Mouse (Mus musculus) liver, embryonic 11.5 days (tissue): ENCODE data around the gene Cpne1. TPM values are rescaled to one million over a fixed set of nuclear protein-coding genes. Genes with fewer than 3 reads are reported as not detected.

Experiments
- ATAC-seq: fragments of 200-750 bp; cut with Nextera tagmentation; replicated peaks from 2 replicates; pipeline ENCODE4 v1.8.0; 2017; ENCODE audit warnings: moderate number of reproducible peaks, mild to moderate bottlenecking, moderate TSS enrichment, moderate library complexity; ENCODE audit not compliant: low FRiP score
- DNase-seq: peaks from one replicate; pipeline ENCODE4 v3.0.0-alpha.2; 2017; ENCODE audit warnings: low spot score
- H3K27ac ChIP-seq: fragments of 300-500 bp; sonication (generic); 2 replicates; pipeline ENCODE4 v1.5.1; 2014; ENCODE audit warnings: mild to moderate bottlenecking, low read depth, low read length, control low read depth
- H3K27me3 ChIP-seq: fragments of 300-500 bp; sonication (generic); replicated peaks from 2 replicates; pipeline ENCODE4 v1.6.1; 2014; ENCODE audit warnings: low read length, mixed read lengths; ENCODE audit not compliant: control insufficient read depth, insufficient read depth
- H3K36me3 ChIP-seq: fragments of 300-500 bp; sonication (generic); 2 replicates; pipeline ENCODE4 v1.6.1; 2014; ENCODE audit warnings: mild to moderate bottlenecking, low read length, moderate library complexity, mixed read lengths; ENCODE audit not compliant: control insufficient read depth, insufficient read depth
- H3K4me1 ChIP-seq: fragments of 300-500 bp; sonication (generic); replicated peaks from 2 replicates; pipeline ENCODE4 v1.6.1; 2014; ENCODE audit warnings: low read length, mixed read lengths; ENCODE audit not compliant: control insufficient read depth, insufficient read depth
- H3K4me2 ChIP-seq: fragments of 300-500 bp; sonication (generic); 2 replicates; pipeline ENCODE4 v1.6.1; 2014; ENCODE audit warnings: mild to moderate bottlenecking, control low read depth, moderate library complexity
- H3K4me3 ChIP-seq: fragments of 300-500 bp; sonication (generic); 2 replicates; pipeline ENCODE4 v1.5.1; 2014; ENCODE audit warnings: low read depth, low read length, control low read depth
- H3K9ac ChIP-seq: fragments of 300-500 bp; sonication (generic); 2 replicates; pipeline ENCODE4 v1.6.1; 2014; ENCODE audit warnings: low read depth, low read length, control low read depth
- H3K9me3 ChIP-seq: fragments of 300-500 bp; sonication (generic); 2 replicates; pipeline ENCODE4 v1.6.1; 2016; ENCODE audit warnings: low read length, inconsistent platforms, mixed read lengths; ENCODE audit not compliant: control insufficient read depth
- WGBS: fragments of 180-500 bp; shearing (Covaris S2); extraction: QIAGEN DNeasy Blood & Tissue Kit; methylation state at CpG from one replicate; pipeline ENCODE4 v1.1.7; 2014; 5-methylcytosine and 5-hydroxymethylcytosine counted together
- polyA plus RNA-seq: library from polyadenylated mRNA; unstranded; fragments of >200 nt; fragmentation: Nextera tagmentation; extraction: Ambion mirVana; gene quantifications from 2 replicates; pipeline ENCODE4 v1.2.1, GENCODE M21; 2014

The Cpne1 gene
- polyA plus RNA-seq: 55.8 and 62.5 TPM in 2 replicates

DNA sequence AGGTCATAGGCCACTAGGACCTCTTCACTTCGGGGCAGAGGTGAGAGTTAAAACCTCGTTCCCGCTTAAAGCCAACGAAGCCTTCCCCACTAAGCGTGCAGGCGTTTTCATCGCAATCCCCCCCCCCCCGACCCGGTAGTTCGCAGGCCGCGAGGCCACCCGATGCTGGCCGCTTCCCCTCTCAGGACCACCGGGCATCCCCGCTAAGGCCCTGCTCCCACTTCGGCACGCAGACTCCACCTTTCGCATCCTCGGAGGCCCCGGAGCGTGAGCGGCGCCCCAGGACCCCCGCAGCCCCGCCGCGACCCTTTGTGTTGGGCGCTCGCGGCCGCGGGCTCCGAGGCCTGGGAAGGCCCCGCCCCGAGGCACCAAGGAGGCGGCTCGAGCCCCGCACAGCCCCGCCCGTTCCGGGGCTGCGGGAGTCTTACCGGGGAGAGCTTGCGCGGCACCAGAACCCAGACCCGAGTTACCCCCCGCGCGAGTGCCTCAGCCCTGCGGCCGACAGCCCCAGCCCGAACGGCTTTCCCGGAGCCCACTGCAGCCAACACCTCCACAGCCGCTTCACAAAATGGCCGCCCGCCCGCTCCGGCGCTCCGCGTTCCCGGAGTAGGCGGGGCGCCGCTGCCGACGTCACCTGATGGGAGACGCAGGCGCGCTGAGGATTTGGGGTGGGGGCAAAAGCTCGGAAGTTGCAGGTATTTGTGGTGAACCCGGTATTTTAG lies at the start of gene Cpne1, which contains the start of gene Rbm12:
TSS of gene Cpne1 (minus strand) at position 608 of the 722 bp plus-strand sequence.
TSS of gene Rbm12 (minus strand) at position 621 of the 722 bp plus-strand sequence.
- Histone ChIP-seq H3K9me3 (no peaks in the 10 kb centered on the region), H3K27ac (peak within 1 kb of the TSS; percentile 87), H3K4me1 (peaks cover 15% of the 10 kb centered on the region), H3K36me3 (no peaks in the 10 kb centered on the region), H3K4me3 (peak within 1 kb of the TSS; percentile 88), H3K27me3 (no peaks in the 10 kb centered on the region), H3K9ac (peak within 1 kb of the TSS; percentile 86), H3K4me2 (peak within 1 kb of the TSS; percentile 86)
- ATAC-seq: peak; percentile 90
- peak; percentile 96 for DNase-seq
- under 1% methylated on average over 74 of the region's 74 CpGs for WGBS

DNA sequence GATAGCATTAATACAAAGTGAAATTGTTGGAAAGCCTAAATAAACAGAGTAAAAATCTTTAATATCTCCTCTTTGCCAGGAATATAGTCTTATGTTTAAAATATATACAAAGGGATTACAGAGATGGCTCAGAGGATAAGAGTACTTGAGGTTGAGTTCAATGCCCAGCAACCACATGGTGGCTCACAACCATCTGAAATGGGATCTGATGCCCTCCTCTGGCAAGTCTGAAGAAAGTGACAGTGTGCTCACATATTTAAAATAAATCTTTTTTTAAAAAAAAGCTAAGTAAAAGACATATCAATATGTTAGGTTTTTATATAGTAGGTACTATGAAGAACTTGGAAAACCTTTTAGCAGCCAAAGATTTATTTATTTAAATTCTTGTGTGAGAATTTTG lies 39.8 kb upstream of the Cpne1 start:
- no peak for ATAC-seq
- H3K36me3 ChIP-seq: peaks cover 33% of the 10 kb centered on the region

DNA sequence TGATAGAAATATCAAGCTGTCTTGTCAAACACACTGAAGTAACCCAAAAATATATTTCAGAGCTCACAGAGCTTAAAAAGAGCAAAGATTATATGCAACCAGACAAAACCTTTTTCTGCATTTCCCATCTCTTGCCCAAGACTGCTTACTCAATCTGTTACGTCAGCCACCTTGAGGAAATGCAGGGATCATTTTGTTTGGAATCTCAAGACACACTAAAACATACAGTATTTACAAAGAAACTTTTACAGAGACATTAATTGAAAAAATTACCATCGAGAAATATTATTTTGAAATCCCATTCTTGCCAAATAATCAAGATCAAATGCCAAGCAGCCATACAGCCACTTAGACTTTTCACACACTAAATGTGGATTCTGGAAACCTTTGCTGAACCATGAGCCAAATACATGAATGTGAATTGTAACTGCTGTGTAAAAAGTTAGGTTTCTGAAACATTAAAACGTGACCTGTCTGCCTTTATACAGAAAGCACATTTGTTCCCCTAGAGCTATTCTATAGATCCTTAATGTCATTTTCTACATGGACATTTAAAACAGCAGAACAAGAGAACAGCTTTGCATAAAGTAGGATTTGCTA lies 35.7 kb upstream of the Cpne1 start:
- no peak for ATAC-seq
- Histone ChIP-seq H3K4me1 (peaks cover 8% of the 10 kb centered on the region; the same call in 1 of the 2 replicates), H3K27me3 (no peaks in the 10 kb centered on the region), H3K4me2 (no peak overlapping the region), H3K9me3 (no peaks in the 10 kb centered on the region), H3K9ac (no peak overlapping the region), H3K4me3 (no peak overlapping the region), H3K27ac (no peak overlapping the region), H3K36me3 (peaks cover 26% of the 10 kb centered on the region)
- WGBS: 85% methylated on average over 3 of the region's 3 CpGs
- no peak for DNase-seq

More for the DNA sequence above, 39.8 kb upstream of the Cpne1 start:
- Histone ChIP-seq H3K9ac (no peak overlapping the region), H3K27me3 (no peaks in the 10 kb centered on the region), H3K27ac (no peak overlapping the region), H3K4me3 (no peak overlapping the region), H3K4me2 (no peak overlapping the region), H3K9me3 (no peaks in the 10 kb centered on the region), H3K4me1 (no peaks in the 10 kb centered on the region)
- DNase-seq: no peak

DNA sequence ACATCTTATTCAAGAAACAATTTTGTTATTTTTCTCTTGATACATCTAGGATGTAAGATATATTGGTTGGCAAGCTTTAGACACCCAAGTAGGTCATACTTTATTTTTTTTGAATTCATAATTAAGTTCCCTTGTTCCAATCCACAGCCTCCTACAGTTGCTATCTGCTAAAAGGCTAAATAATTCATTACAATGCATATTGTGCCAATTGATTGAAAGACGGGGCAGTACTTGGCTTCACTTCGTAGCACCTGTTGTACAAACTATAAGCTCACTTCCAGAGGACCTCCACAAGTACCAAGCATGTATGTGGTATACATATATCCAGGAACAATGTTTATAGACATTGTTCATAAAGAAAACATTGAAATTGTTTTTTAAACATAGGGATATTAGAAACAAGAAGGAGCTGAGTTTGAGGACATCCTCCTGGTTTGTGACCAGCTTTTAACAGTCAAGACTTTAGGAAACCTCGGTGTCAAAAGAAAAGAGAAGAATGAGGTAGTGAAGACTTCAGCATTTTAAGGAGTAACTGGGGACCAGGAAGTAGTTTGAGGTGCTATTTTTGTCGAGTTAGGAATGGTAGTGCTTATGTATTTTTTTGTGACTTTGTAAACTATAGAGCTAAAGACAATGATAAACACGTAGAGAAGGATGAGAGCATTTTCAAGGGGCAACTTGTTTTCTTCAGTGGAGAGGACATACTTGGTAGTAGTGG lies 34.7 kb upstream of the Cpne1 start:
- Histone ChIP-seq H3K36me3 (peaks cover 30% of the 10 kb centered on the region), H3K4me1 (peaks cover 8% of the 10 kb centered on the region; the same call in 1 of the 2 replicates), H3K27ac (no peak overlapping the region), H3K27me3 (no peaks in the 10 kb centered on the region), H3K9ac (no peak overlapping the region), H3K4me3 (no peak overlapping the region), H3K4me2 (no peak overlapping the region), H3K9me3 (no peaks in the 10 kb centered on the region)
- DNase-seq (no peak), ATAC-seq (no peak)
- 66% methylated on average over 5 of the region's 5 CpGs for WGBS

DNA sequence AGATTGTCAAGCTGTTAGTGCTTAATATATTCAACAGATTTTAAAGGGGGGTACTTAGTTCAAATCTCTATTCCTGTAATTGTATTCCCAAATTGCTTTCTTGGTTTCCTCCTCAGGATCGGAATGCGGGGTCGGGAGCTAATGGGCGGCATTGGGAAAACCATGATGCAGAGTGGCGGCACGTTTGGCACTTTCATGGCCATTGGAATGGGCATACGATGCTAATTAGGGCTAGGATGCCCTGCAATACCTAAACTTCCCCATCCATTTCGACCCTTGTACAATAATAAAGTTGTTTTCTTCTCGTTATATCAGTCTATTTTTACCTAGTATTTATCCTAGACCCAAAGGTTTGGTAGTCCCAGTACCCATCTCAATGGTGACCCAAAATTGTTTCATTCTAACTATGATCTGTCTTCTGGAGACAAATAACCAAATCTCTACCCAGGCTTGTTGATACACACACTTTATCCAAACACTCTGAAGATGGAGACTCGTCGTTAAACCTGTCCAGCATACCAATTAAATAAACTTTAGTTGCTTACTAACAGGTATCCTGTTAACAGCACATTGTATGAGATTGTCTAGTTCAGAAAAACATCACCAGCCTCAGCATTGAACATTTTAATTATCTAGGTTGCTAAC lies 33.8 kb upstream of the Cpne1 start:
- peak overlapping the region; percentile 79 for H3K4me2 ChIP-seq
- H3K27ac ChIP-seq: no peak overlapping the region
- peaks cover 8% of the 10 kb centered on the region; the same call in 1 of the 2 replicates for H3K4me1 ChIP-seq
- no peaks in the 10 kb centered on the region for H3K9me3 ChIP-seq
- peaks cover 27% of the 10 kb centered on the region for H3K36me3 ChIP-seq
- DNase-seq (no peak), ATAC-seq (no peak)
- 58% methylated on average over 11 of the region's 11 CpGs for WGBS
- no peak overlapping the region for H3K9ac ChIP-seq
- H3K27me3 ChIP-seq: no peaks in the 10 kb centered on the region
- peak overlapping the region; percentile 89 for H3K4me3 ChIP-seq

DNA sequence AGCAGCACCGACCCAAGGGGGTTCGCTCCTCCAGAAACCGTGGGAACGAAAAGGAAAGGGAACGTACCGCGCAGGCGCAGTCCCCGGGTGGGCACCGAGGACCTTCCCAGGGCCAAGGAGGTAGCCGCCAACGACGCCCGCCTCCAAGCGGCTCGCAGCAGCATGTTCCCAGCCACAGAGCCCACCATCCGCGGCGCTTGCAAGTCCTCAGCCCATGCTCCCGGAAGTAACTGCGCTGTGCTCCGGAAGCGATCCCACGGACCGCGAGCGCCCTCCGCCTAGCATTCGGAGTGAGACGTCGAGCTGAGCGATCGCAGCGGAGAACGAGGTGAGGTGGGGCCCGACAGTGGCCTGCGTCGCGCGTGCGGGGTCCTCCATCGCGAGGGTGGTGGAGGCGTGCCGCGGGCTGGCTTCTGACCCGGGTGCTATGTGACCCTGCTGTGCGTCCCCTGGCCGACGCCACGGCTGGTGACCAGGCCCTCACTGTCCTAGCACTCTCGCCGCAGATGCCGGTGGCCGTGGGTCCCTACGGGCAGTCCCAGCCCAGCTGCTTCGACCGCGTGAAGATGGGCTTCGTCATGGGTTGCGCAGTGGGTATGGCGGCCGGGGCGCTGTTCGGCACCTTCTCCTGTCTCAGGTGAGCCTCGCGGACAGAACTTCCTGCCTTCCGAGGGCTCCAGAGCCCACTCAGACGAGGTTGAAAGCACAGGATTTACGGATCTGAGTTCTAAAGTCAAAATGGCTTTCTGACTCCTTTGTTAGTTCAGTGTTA lies 32.4 kb upstream of the Cpne1 start, which contains the start of the genes Romo1 and Nfs1:
TSS of gene Romo1 (plus strand) at position 87 of the 772 bp plus-strand sequence.
TSS of gene Nfs1 (minus strand) at position 234 of the 772 bp plus-strand sequence.
- Histone ChIP-seq H3K4me3 (peak within 1 kb of the TSS; percentile 89), H3K9me3 (no peaks in the 10 kb centered on the region), H3K9ac (peak within 1 kb of the TSS; percentile 97), H3K36me3 (peaks cover 22% of the 10 kb centered on the region; the same call in 1 of the 2 replicates), H3K27ac (peak within 1 kb of the TSS; percentile 98), H3K4me1 (peaks cover 8% of the 10 kb centered on the region; the same call in 1 of the 2 replicates), H3K4me2 (peak within 1 kb of the TSS; percentile 79), H3K27me3 (no peaks in the 10 kb centered on the region)
- DNase-seq (peak; percentile 94), ATAC-seq (peak; percentile 91)
- WGBS: under 1% methylated on average over 70 of the region's 70 CpGs

DNA sequence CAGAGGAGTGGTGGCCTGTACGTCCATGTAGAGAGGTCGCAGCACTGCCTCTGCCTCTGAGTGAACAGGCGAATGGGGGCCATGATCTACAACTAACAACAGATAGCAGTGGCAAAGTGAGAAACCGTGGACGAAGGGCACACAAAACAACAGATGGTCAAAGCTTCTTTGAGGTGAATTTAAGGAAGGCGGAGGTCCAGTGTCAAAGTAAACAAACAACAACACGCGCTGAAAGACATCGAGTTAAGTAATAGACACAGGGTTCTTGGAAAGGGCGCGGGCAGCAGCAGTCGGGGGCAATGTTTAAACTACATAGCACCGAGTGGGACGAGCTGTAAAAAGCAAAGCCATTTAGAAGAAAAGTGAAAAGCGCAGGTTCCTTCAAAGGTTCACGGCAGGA lies 31.6 kb upstream of the Cpne1 start:
- Histone ChIP-seq H3K36me3 (peaks cover 22% of the 10 kb centered on the region), H3K4me3 (peak overlapping the region; percentile 89), H3K9me3 (no peaks in the 10 kb centered on the region), H3K27me3 (no peaks in the 10 kb centered on the region), H3K27ac (peak overlapping the region; percentile 98), H3K4me1 (peaks cover 8% of the 10 kb centered on the region; the same call in 1 of the 2 replicates), H3K4me2 (peak overlapping the region; percentile 79), H3K9ac (peak overlapping the region; percentile 97)
- DNase-seq: peak; percentile 51
- 3% methylated on average over 16 of the region's 16 CpGs for WGBS
- ATAC-seq: no peak
